Mouse (Mus musculus): Measurements from ENCODE around the gene Gm11639. TPM values are rescaled to one million over a fixed set of nuclear protein-coding genes. Genes with fewer than 3 reads are reported as not detected.

Gm11639 gene
- polyA plus RNA-seq, 1 experiment from 2014 or later = 0.01 TPM

DNA sequence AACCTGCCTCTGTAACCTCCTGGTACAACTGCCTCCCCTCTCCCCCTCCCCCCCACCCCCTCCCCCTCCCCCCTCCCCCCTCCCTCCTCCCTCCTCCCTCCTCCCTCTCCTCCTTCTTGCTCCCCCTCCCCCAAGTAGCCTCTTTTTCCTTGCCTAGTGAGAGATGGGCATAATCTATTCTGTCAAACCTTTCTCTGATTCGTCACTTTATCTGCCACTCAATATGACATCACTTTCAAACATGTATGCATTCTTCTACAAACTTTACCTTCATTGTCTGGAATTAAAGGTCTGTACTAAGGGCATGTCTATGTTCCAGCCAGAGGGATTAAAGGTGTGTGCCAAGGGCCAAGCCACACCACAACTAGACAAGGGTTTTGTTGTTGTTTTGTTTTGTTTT, 464.3 kb downstream of the Gm11639 start:
- H3K4me2 ChIP-seq (replicated peaks) = no peak overlapping the region
- no peak for ATAC-seq (ENCODE audit: low FRiP score, low read depth)
- no peak overlapping the region for H3K9ac ChIP-seq
- H3K27me3 ChIP-seq (replicated peaks) = no peaks in the 10 kb centered on the region
- H3K36me3 ChIP-seq = no peaks in the 10 kb centered on the region
- peaks cover 7% of the 10 kb centered on the region for H3K4me1 ChIP-seq
- 100% methylated on average over 1 of the region's 1 CpGs for WGBS
- no peak overlapping the region for H3K27ac ChIP-seq
- H3K9me3 ChIP-seq = no peaks in the 10 kb centered on the region
- no peak overlapping the region for H3K4me3 ChIP-seq

DNA sequence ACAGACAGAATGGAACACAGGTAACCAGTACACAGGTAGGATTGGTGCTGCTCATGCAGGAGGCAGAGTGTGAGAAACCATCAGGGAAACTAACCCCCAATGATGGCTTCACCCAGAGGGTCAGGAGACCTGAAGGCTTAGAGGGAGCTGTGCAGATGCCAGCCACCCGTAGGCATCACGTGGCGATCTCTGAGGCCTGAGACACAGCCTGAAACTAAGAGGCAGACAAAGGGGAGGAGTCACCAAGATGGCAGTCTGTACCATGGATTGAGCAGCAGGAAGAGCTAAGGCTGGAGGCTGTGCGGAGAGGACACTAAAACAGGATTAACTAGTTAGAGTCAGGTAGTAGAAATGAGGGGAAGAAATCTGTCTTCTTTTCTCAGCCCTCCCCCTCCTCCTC, 465.2 kb downstream of the Gm11639 start:
- no peaks in the 10 kb centered on the region for H3K27me3 ChIP-seq (replicated peaks)
- WGBS = 72% methylated on average over 4 of the region's 4 CpGs
- no peak overlapping the region for H3K27ac ChIP-seq
- H3K4me1 ChIP-seq = peaks cover 7% of the 10 kb centered on the region
- no peak for ATAC-seq (ENCODE audit: low FRiP score, low read depth)
- H3K9ac ChIP-seq = no peak overlapping the region
- no peaks in the 10 kb centered on the region for H3K36me3 ChIP-seq
- H3K4me3 ChIP-seq = no peak overlapping the region
- no peak overlapping the region for H3K4me2 ChIP-seq (replicated peaks)
- H3K9me3 ChIP-seq = no peaks in the 10 kb centered on the region

DNA sequence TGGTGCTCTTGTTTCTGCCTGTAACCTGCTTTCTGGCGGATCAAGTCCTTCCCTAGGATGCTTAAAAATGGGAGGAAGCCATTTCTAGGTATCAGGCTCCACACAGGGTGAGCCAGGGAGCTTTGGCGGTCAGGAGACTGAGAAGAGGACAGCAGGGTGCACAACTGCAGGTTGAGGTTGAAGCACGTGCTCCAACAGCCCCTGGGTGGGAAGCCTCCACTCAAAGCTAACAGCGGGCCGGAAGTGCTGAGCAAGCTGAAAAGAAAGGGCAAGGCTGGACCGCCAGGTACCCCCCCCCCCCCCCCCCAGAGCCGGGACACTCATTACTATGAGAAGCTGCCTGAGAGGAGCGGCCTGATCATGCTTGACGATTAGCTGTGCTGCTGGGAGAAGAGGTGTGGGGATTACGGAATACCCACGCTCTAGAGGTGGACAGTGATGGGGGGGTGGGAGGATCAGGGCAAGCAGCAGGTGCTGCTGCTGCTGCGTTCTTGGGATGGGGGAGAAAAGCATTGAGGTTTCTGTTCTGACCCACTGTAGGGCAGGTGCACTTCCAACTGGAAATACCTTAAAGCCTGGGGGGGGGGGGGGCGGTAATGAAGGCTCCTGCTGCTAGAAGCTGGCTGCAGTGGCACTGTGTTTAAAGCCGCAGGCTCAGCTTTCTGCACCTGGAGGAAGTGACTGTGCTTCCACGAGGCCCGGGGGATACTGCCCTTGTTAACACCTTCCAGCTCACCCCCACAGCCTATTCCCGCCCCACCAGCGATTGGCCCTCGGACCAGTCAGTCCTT, 465.9 kb downstream of the Gm11639 start:
- H3K36me3 ChIP-seq = no peaks in the 10 kb centered on the region
- ATAC-seq (ENCODE audit: low FRiP score, low read depth) = no peak
- peak overlapping the region; percentile 37 for H3K4me2 ChIP-seq (replicated peaks)
- H3K27ac ChIP-seq = no peak overlapping the region
- 31% methylated on average over 18 of the region's 19 CpGs for WGBS
- no peak overlapping the region for H3K9ac ChIP-seq
- no peaks in the 10 kb centered on the region for H3K27me3 ChIP-seq (replicated peaks)
- no peaks in the 10 kb centered on the region for H3K9me3 ChIP-seq
- peaks cover 7% of the 10 kb centered on the region for H3K4me1 ChIP-seq
- no peak overlapping the region for H3K4me3 ChIP-seq

- Histone ChIP-seq H3K27me3 (replicated peaks) (no peaks in the 10 kb centered on the region), H3K36me3 (no peaks in the 10 kb centered on the region), H3K4me2 (replicated peaks) (no peak overlapping the region; the same call in 1 of the 2 replicates), H3K4me1 (peaks cover 7% of the 10 kb centered on the region), H3K4me3 (no peak overlapping the region), H3K27ac (no peak overlapping the region), H3K9ac (no peak overlapping the region), H3K9me3 (no peaks in the 10 kb centered on the region)
- no peak for ATAC-seq (ENCODE audit: low FRiP score, low read depth)
- 60% methylated on average over 2 of the region's 4 CpGs for WGBS
Observed at GRCm38 (mm10) chr11:105152017-105152300, 466.5 kb downstream of the Gm11639 start.

GRCm38 (mm10) chr11:105152357-105152899, 466.9 kb downstream of the Gm11639 start:
- ATAC-seq (ENCODE audit: low FRiP score, low read depth) = no peak
- no peak overlapping the region for H3K4me3 ChIP-seq
- no peak overlapping the region for H3K4me2 ChIP-seq (replicated peaks)
- WGBS = 79% methylated on average over 11 of the region's 11 CpGs
- no peaks in the 10 kb centered on the region for H3K27me3 ChIP-seq (replicated peaks)
- peaks cover 7% of the 10 kb centered on the region for H3K4me1 ChIP-seq
- H3K9ac ChIP-seq = no peak overlapping the region
- no peak overlapping the region for H3K27ac ChIP-seq
- no peaks in the 10 kb centered on the region for H3K36me3 ChIP-seq
- H3K9me3 ChIP-seq = no peaks in the 10 kb centered on the region

DNA sequence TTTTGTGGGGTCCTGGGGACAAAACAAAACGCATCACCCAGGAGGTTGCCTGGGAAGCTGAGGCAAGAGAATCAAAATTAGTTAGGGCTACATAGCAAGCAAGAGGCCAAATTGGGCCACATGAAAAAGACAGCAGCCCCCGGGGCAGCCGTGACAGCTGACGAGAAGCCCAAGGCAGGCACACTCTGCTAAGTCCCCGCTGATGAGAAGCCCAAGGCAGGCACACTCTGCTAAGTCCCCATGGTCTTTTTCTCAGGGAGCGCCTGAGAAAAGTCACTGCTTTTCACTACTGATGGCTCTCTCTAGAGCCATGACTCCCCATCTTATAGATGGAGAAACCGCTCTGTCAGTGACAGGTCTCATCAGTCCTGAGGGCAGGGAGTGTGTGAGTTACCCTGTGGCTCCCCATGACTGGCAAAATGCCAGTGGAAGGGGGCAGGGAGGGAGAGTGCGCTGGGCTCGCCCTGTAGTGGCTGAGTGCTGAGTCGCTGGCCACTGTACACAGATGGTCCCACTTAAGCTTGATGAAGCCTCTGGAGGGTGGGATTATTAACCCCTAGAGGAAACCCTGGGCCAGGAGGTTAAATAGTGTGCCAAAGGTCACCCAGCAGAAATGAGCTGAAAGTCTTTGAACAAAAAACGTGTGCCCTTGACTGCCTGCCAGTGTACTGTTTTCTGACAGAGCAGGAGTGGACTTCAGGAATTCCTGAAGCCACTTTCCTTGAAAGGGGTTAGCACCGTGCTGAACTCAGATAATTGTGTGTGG, 467.7 kb downstream of the Gm11639 start:
- peak overlapping the region; percentile 18; the same call in 1 of the 2 replicates for H3K4me2 ChIP-seq (replicated peaks)
- ATAC-seq (ENCODE audit: low FRiP score, low read depth) = peak; percentile 58; the same call in 1 of the 2 replicates

GRCm38 (mm10) chr11:105155915-105156314, 470.4 kb downstream of the Gm11639 start:
- H3K27ac ChIP-seq = no peak overlapping the region
- peaks cover 7% of the 10 kb centered on the region for H3K4me1 ChIP-seq
- no peaks in the 10 kb centered on the region for H3K9me3 ChIP-seq
- H3K36me3 ChIP-seq = no peaks in the 10 kb centered on the region
- H3K4me2 ChIP-seq (replicated peaks) = no peak overlapping the region
- ATAC-seq (ENCODE audit: low FRiP score, low read depth) = no peak
- H3K4me3 ChIP-seq = no peak overlapping the region
- WGBS = 83% methylated on average over 4 of the region's 4 CpGs
- H3K9ac ChIP-seq = no peak overlapping the region
- no peaks in the 10 kb centered on the region for H3K27me3 ChIP-seq (replicated peaks)

More for the DNA sequence above, 467.7 kb downstream of the Gm11639 start:
- no peak overlapping the region for H3K9ac ChIP-seq
- H3K27me3 ChIP-seq (replicated peaks) = no peaks in the 10 kb centered on the region
- WGBS = 41% methylated on average over 12 of the region's 12 CpGs
- H3K9me3 ChIP-seq = no peaks in the 10 kb centered on the region
- no peak overlapping the region for H3K4me3 ChIP-seq
- no peak overlapping the region for H3K27ac ChIP-seq
- H3K4me1 ChIP-seq = peaks cover 7% of the 10 kb centered on the region
- H3K36me3 ChIP-seq = no peaks in the 10 kb centered on the region

- H3K4me1 ChIP-seq = peaks cover 7% of the 10 kb centered on the region
- no peak overlapping the region for H3K27ac ChIP-seq
- no peak overlapping the region for H3K4me2 ChIP-seq (replicated peaks)
- no peak overlapping the region for H3K4me3 ChIP-seq
- 84% methylated on average over 19 of the region's 19 CpGs for WGBS
- H3K9me3 ChIP-seq = no peaks in the 10 kb centered on the region
- ATAC-seq (ENCODE audit: low FRiP score, low read depth) = no peak
- no peak overlapping the region for H3K9ac ChIP-seq
- no peaks in the 10 kb centered on the region for H3K27me3 ChIP-seq (replicated peaks)
- H3K36me3 ChIP-seq = no peaks in the 10 kb centered on the region
Observed at GRCm38 (mm10) chr11:105156748-105157267, 471.3 kb downstream of the Gm11639 start.

GRCm38 (mm10) chr11:105158047-105158446, 472.5 kb downstream of the Gm11639 start:
- peaks cover 6% of the 10 kb centered on the region; the same call in 1 of the 2 replicates for H3K9me3 ChIP-seq
- H3K36me3 ChIP-seq = no peaks in the 10 kb centered on the region
- no peaks in the 10 kb centered on the region for H3K27me3 ChIP-seq (replicated peaks)
- H3K4me2 ChIP-seq (replicated peaks) = no peak overlapping the region
- H3K4me1 ChIP-seq = peaks cover 6% of the 10 kb centered on the region
- H3K27ac ChIP-seq = no peak overlapping the region
- H3K4me3 ChIP-seq = no peak overlapping the region
- ATAC-seq (ENCODE audit: low FRiP score, low read depth) = no peak
- H3K9ac ChIP-seq = no peak overlapping the region

DNA sequence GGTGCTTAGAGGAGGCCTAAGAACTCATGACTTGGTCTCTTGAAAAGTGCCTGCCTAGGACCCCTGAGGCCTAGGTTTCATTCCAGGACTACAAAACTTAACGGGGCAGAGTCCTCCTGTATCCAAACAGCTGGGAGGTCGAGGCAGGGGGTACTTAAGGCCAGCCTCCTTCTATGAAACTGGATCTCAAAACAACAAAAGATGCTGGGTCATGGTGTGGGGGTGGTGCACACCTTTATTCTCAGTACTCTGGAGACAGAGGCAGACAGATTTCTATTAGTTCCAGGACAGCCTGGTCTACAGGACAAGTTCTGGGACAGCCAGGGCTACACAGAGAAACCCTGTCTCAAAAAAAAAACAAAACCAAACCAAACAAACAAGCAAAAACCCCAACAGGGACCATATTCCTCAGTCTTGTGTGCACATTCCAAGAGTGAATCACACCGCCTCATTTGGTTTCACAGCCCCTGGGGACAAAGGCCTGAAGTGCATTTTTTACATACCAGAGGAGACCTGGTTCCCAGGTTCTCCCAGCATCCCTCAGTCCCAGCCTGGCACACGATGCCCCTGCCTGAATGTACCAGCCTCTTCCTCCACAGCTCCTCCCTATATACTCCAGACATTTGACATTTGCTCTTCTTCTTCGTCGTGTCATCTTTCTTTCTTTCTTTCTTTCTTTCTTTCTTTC, 474.3 kb downstream of the Gm11639 start:
- Histone ChIP-seq H3K9ac (no peak overlapping the region), H3K36me3 (no peaks in the 10 kb centered on the region), H3K4me1 (no peaks in the 10 kb centered on the region), H3K4me3 (no peak overlapping the region), H3K9me3 (peaks cover 12% of the 10 kb centered on the region), H3K4me2 (replicated peaks) (no peak overlapping the region), H3K27me3 (replicated peaks) (no peaks in the 10 kb centered on the region), H3K27ac (no peak overlapping the region)
- 61% methylated on average over 6 of the region's 6 CpGs for WGBS
- no peak for ATAC-seq (ENCODE audit: low FRiP score, low read depth)

- Histone ChIP-seq H3K27me3 (replicated peaks) (no peaks in the 10 kb centered on the region), H3K4me2 (replicated peaks) (no peak overlapping the region), H3K36me3 (no peaks in the 10 kb centered on the region), H3K9me3 (peaks cover 28% of the 10 kb centered on the region), H3K27ac (no peak overlapping the region), H3K9ac (no peak overlapping the region), H3K4me1 (no peaks in the 10 kb centered on the region), H3K4me3 (no peak overlapping the region)
- 82% methylated on average over 2 of the region's 2 CpGs for WGBS
- no peak for ATAC-seq (ENCODE audit: low FRiP score, low read depth)
Observed at GRCm38 (mm10) chr11:105161411-105161810, 475.9 kb downstream of the Gm11639 start.
